Mouse (Mus musculus): ENCODE data around the gene Olfr1022. TPM values are rescaled to one million over a fixed set of nuclear protein-coding genes. Genes with fewer than 3 reads are reported as not detected.

Olfr1022 gene
- polyA plus RNA-seq, 2 experiments: not detected

DNA sequence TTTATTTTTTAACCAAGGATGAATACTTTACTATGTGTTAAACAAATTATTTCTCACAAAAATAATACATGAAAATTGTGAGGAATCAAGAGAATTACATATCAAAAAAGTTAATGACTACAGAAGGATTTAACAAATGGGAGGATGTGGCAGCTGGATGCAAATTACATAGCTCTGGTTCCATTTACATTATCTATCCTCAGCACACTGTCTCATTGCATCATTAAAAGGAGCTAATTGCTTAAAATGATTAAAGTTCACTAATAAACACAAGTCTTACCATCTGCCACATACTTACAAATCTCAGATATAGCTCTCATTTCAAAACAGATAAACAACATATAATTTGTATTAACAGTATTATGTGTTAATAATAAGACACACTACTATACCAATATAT, 44.8 kb downstream of the Olfr1022 start:
- Histone ChIP-seq H3K9ac (replicated peaks) (no peak overlapping the region), H3K27ac (no peak overlapping the region), H3K9me3 (ENCODE audit: control insufficient read depth, low read length) (no peaks in the 10 kb centered on the region), H3K4me2 (ENCODE audit: low read depth) (no peak overlapping the region), H3K36me3 (replicated peaks; ENCODE audit: control insufficient read depth, insufficient read depth, low read depth) (no peaks in the 10 kb centered on the region), H3K4me3 (ENCODE audit: insufficient read depth in 1 of 2, low read depth in 2 of 2, low read length in 2 of 2) (no peak overlapping the region), H3K4me1 (replicated peaks; ENCODE audit: control insufficient read depth in 2 of 2, insufficient read depth in 2 of 2, low read length in 1 of 2) (no peaks in the 10 kb centered on the region), H3K27me3 (ENCODE audit: control insufficient read depth, insufficient read depth, low read length) (no peaks in the 10 kb centered on the region)
- DNase-seq (ENCODE audit: low read depth in 3 of 3, low spot score in 3 of 3) (no peak), ATAC-seq (ENCODE audit: insufficient read depth) (no peak)
- TF ChIP-seq CTCF (IDR thresholded peaks at IDR 0.05; ENCODE audit: low read depth): no peak
- TF ChIP-seq EP300 (IDR thresholded peaks at IDR 0.05; ENCODE audit: low read depth): no peak

DNA sequence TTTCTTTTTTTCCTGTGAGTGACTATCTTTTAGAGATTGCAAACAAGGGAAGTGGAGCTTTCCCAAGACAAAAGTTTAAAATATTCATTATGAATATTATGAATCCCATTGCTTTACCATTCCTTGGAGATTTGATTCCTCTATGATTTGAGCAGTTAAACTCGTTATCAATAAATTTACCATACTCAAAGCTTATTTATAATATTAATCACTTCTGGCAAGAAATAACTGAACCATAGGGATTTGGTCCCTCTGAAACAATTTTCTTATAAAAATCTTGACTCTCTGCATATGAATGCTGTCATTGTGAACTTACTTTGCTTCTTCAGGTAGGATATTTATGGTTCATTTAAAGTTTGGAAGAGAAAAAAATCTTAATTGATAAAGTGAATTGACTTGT, 46.5 kb downstream of the Olfr1022 start, which contains the start of gene Olfr1025-ps1:
Olfr1025-ps1 (plus strand) TSS at position 301 of the 400 bp plus-strand sequence.
- Histone ChIP-seq H3K36me3 (replicated peaks; ENCODE audit: control insufficient read depth, insufficient read depth, low read depth) (no peaks in the 10 kb centered on the region), H3K4me2 (ENCODE audit: low read depth) (no peak within 1 kb of the TSS), H3K27me3 (ENCODE audit: control insufficient read depth, insufficient read depth, low read length) (no peaks in the 10 kb centered on the region), H3K9me3 (ENCODE audit: control insufficient read depth, low read length) (no peaks in the 10 kb centered on the region), H3K27ac (no peak within 1 kb of the TSS), H3K4me3 (ENCODE audit: insufficient read depth in 1 of 2, low read depth in 2 of 2, low read length in 2 of 2) (no peak within 1 kb of the TSS), H3K9ac (replicated peaks) (no peak within 1 kb of the TSS), H3K4me1 (replicated peaks; ENCODE audit: control insufficient read depth in 2 of 2, insufficient read depth in 2 of 2, low read length in 1 of 2) (no peaks in the 10 kb centered on the region)
- DNase-seq (ENCODE audit: low read depth in 3 of 3, low spot score in 3 of 3) (no peak), ATAC-seq (ENCODE audit: insufficient read depth) (no peak)
- TF ChIP-seq CTCF (IDR thresholded peaks at IDR 0.05; ENCODE audit: low read depth) (no peak), EP300 (IDR thresholded peaks at IDR 0.05; ENCODE audit: low read depth) (no peak)
- 18% methylated on average over 1 of the region's 1 CpGs for WGBS (ENCODE audit: insufficient replicate concordance)

Other genes with a start within 250 kb of the Olfr1022 start
- not detected in 2 replicates for gene Olfr1002, start 217.9 kb upstream of the Olfr1022 start, polyA plus RNA-seq (2012; rRNA removed)
- not detected in 2 replicates for gene Olfr1002, start 217.9 kb upstream of the Olfr1022 start, polyA plus RNA-seq (2014; fragmentation: Nextera tagmentation; extraction: Ambion mirVana)
- gene Olfr154, start 204.1 kb upstream of the Olfr1022 start, polyA plus RNA-seq (2012; rRNA removed): not detected in 2 replicates
- not detected in 2 replicates for gene Olfr154, start 204.1 kb upstream of the Olfr1022 start, polyA plus RNA-seq (2014; fragmentation: Nextera tagmentation; extraction: Ambion mirVana)
- gene Olfr1006, start 189.8 kb upstream of the Olfr1022 start, polyA plus RNA-seq (2012; rRNA removed): not detected in 2 replicates
- gene Olfr1006, start 189.8 kb upstream of the Olfr1022 start, polyA plus RNA-seq (2014; fragmentation: Nextera tagmentation; extraction: Ambion mirVana): not detected in 2 replicates
- not detected in 2 replicates for gene Olfr1008, start 179.2 kb upstream of the Olfr1022 start, polyA plus RNA-seq (2012; rRNA removed)
- gene Olfr1008, start 179.2 kb upstream of the Olfr1022 start, polyA plus RNA-seq (2014; fragmentation: Nextera tagmentation; extraction: Ambion mirVana): not detected in 2 replicates
- gene Olfr1009, start 153.2 kb upstream of the Olfr1022 start, polyA plus RNA-seq (2012; rRNA removed): not detected in 2 replicates
- gene Olfr1009, start 153.2 kb upstream of the Olfr1022 start, polyA plus RNA-seq (2014; fragmentation: Nextera tagmentation; extraction: Ambion mirVana): not detected in 2 replicates
- gene Olfr1012, start 105.8 kb upstream of the Olfr1022 start, polyA plus RNA-seq (2012; rRNA removed): not detected in 2 replicates
- not detected in 2 replicates for gene Olfr1012, start 105.8 kb upstream of the Olfr1022 start, polyA plus RNA-seq (2014; fragmentation: Nextera tagmentation; extraction: Ambion mirVana)
- gene Olfr1013, start 101.5 kb upstream of the Olfr1022 start, polyA plus RNA-seq (2012; rRNA removed): not detected in 2 replicates
- gene Olfr1013, start 101.5 kb upstream of the Olfr1022 start, polyA plus RNA-seq (2014; fragmentation: Nextera tagmentation; extraction: Ambion mirVana): not detected in 2 replicates
- gene Olfr1014, start 95.9 kb upstream of the Olfr1022 start, polyA plus RNA-seq (2012; rRNA removed): not detected in 2 replicates
- gene Olfr1014, start 95.9 kb upstream of the Olfr1022 start, polyA plus RNA-seq (2014; fragmentation: Nextera tagmentation; extraction: Ambion mirVana): not detected in 2 replicates
- gene Olfr1015, start 86.6 kb upstream of the Olfr1022 start, polyA plus RNA-seq (2012; rRNA removed): not detected in 2 replicates
- gene Olfr1015, start 86.6 kb upstream of the Olfr1022 start, polyA plus RNA-seq (2014; fragmentation: Nextera tagmentation; extraction: Ambion mirVana): not detected in 2 replicates
- not detected in 2 replicates for gene Olfr1016, start 66.0 kb upstream of the Olfr1022 start, polyA plus RNA-seq (2012; rRNA removed)
- gene Olfr1016, start 66.0 kb upstream of the Olfr1022 start, polyA plus RNA-seq (2014; fragmentation: Nextera tagmentation; extraction: Ambion mirVana): not detected in 2 replicates
- not detected in 2 replicates for gene Olfr1018, start 50.1 kb upstream of the Olfr1022 start, polyA plus RNA-seq (2012; rRNA removed)
- not detected in 2 replicates for gene Olfr1018, start 50.1 kb upstream of the Olfr1022 start, polyA plus RNA-seq (2014; fragmentation: Nextera tagmentation; extraction: Ambion mirVana)
- gene Olfr1019, start 23.1 kb upstream of the Olfr1022 start, polyA plus RNA-seq (2012; rRNA removed): not detected in 2 replicates
- not detected in 2 replicates for gene Olfr1019, start 23.1 kb upstream of the Olfr1022 start, polyA plus RNA-seq (2014; fragmentation: Nextera tagmentation; extraction: Ambion mirVana)
- not detected in 2 replicates for gene Olfr1020, start 21.6 kb upstream of the Olfr1022 start, polyA plus RNA-seq (2012; rRNA removed)
- not detected in 2 replicates for gene Olfr1020, start 21.6 kb upstream of the Olfr1022 start, polyA plus RNA-seq (2014; fragmentation: Nextera tagmentation; extraction: Ambion mirVana)
- gene Olfr1023, start 17.0 kb downstream of the Olfr1022 start, polyA plus RNA-seq (2012; rRNA removed): not detected in 2 replicates
- not detected in 2 replicates for gene Olfr1023, start 17.0 kb downstream of the Olfr1022 start, polyA plus RNA-seq (2014; fragmentation: Nextera tagmentation; extraction: Ambion mirVana)
- not detected in 2 replicates for gene Olfr1024, start 36.5 kb downstream of the Olfr1022 start, polyA plus RNA-seq (2012; rRNA removed)
- not detected in 2 replicates for gene Olfr1024, start 36.5 kb downstream of the Olfr1022 start, polyA plus RNA-seq (2014; fragmentation: Nextera tagmentation; extraction: Ambion mirVana)
- not detected in 2 replicates for gene Olfr1025-ps1, start 46.6 kb downstream of the Olfr1022 start, polyA plus RNA-seq (2012; rRNA removed)
- gene Olfr1025-ps1, start 46.6 kb downstream of the Olfr1022 start, polyA plus RNA-seq (2014; fragmentation: Nextera tagmentation; extraction: Ambion mirVana): not detected in 2 replicates
- gene Olfr1026, start 53.0 kb downstream of the Olfr1022 start, polyA plus RNA-seq (2012; rRNA removed): not detected in 2 replicates
- not detected in 2 replicates for gene Olfr1026, start 53.0 kb downstream of the Olfr1022 start, polyA plus RNA-seq (2014; fragmentation: Nextera tagmentation; extraction: Ambion mirVana)
- gene Olfr1028, start 81.8 kb downstream of the Olfr1022 start, polyA plus RNA-seq (2012; rRNA removed): not detected in 2 replicates
- not detected in 2 replicates for gene Olfr1028, start 81.8 kb downstream of the Olfr1022 start, polyA plus RNA-seq (2014; fragmentation: Nextera tagmentation; extraction: Ambion mirVana)
- not detected in 2 replicates for gene Olfr1029, start 105.3 kb downstream of the Olfr1022 start, polyA plus RNA-seq (2012; rRNA removed)
- gene Olfr1029, start 105.3 kb downstream of the Olfr1022 start, polyA plus RNA-seq (2014; fragmentation: Nextera tagmentation; extraction: Ambion mirVana): not detected in 2 replicates
- gene Olfr1030, start 110.7 kb downstream of the Olfr1022 start, polyA plus RNA-seq (2012; rRNA removed): not detected in 2 replicates
- not detected in 2 replicates for gene Olfr1030, start 110.7 kb downstream of the Olfr1022 start, polyA plus RNA-seq (2014; fragmentation: Nextera tagmentation; extraction: Ambion mirVana)
- not detected in 2 replicates for gene Olfr1031, start 121.7 kb downstream of the Olfr1022 start, polyA plus RNA-seq (2012; rRNA removed)
- gene Olfr1031, start 121.7 kb downstream of the Olfr1022 start, polyA plus RNA-seq (2014; fragmentation: Nextera tagmentation; extraction: Ambion mirVana): not detected in 2 replicates
- gene Olfr1032, start 136.9 kb downstream of the Olfr1022 start, polyA plus RNA-seq (2012; rRNA removed): not detected in 2 replicates
- gene Olfr1032, start 136.9 kb downstream of the Olfr1022 start, polyA plus RNA-seq (2014; fragmentation: Nextera tagmentation; extraction: Ambion mirVana): not detected in 2 replicates
- 0.19 and 0.27 TPM in 2 replicates for gene Olfr1033, start 152.0 kb downstream of the Olfr1022 start, polyA plus RNA-seq (2012; rRNA removed)
- 0.51 and 0.61 TPM in 2 replicates for gene Olfr1033, start 152.0 kb downstream of the Olfr1022 start, polyA plus RNA-seq (2014; fragmentation: Nextera tagmentation; extraction: Ambion mirVana)
- 0.06 TPM in 2 replicates for gene Olfr1034, start 177.3 kb downstream of the Olfr1022 start, polyA plus RNA-seq (2012; rRNA removed)
- gene Olfr1034, start 177.3 kb downstream of the Olfr1022 start, polyA plus RNA-seq (2014; fragmentation: Nextera tagmentation; extraction: Ambion mirVana): 0.04 TPM in 1 of 2 replicates, not detected in the other
- not detected in 2 replicates for gene Olfr1036, start 205.4 kb downstream of the Olfr1022 start, polyA plus RNA-seq (2012; rRNA removed)
- gene Olfr1036, start 205.4 kb downstream of the Olfr1022 start, polyA plus RNA-seq (2014; fragmentation: Nextera tagmentation; extraction: Ambion mirVana): not detected in 2 replicates
- gene Olfr1037, start 218.8 kb downstream of the Olfr1022 start, polyA plus RNA-seq (2012; rRNA removed): not detected in 2 replicates
- not detected in 2 replicates for gene Olfr1037, start 218.8 kb downstream of the Olfr1022 start, polyA plus RNA-seq (2014; fragmentation: Nextera tagmentation; extraction: Ambion mirVana)

All from liver, embryonic 14.5 days (tissue).